Comparison of ENCODE assay signal across 14 mouse cellular contexts in genomic region chr6:87839797-87840341, GRCm38 (mm10). TPM values are rescaled to one million over a fixed set of nuclear protein-coding genes. Genes with fewer than 3 reads are reported as not detected.
A peak's percentile ranks its signal among the peaks of the same experiment; 100 is the strongest.
DNase-seq lines count a peak whose midpoint lies in the region; ATAC-seq and TF ChIP-seq lines count a peak whose summit lies in the region.
"Had no signal": no experiment of that assay in that cellular context is flagged by ENCODE, and none has a peak within 500 bp of the region (broad histone marks: within the 10 kb centered on the region; RNA-seq: fewer than 3 reads in every experiment).

No protein-coding gene starts in this region.

- 0 out of 2 replicates have a peak overlapping the region, but pooled peaks have one; percentile 97 for H3K27ac ChIP-seq in heart, embryonic 13.5 days (replicated peaks)
- H3K27ac ChIP-seq in lung, embryonic 16.5 days (ENCODE audit: low read length) = no peak overlapping the region
- H3K27ac ChIP-seq in lung, postnatal 0 days (ENCODE audit: low read length) = no peak overlapping the region
- H3K27ac ChIP-seq in embryonic facial prominence, embryonic 10.5 days (replicated peaks) = no peak overlapping the region
- H3K27ac ChIP-seq in liver, embryonic 15.5 days (replicated peaks) = peak overlapping the region; percentile 99

- no peak for DNase-seq in heart, adult 9 months (ENCODE audit: low spot score in 2 of 2)
- DNase-seq in lung, postnatal 0 days (ENCODE audit: low spot score) = no peak
- DNase-seq in embryonic facial prominence, embryonic 10.5 days (ENCODE audit: low spot score) = no peak
- no peak for DNase-seq in adrenal gland, postnatal 10 days
- DNase-seq: adrenal gland, postnatal 25 days; cerebellum, postnatal 25 days; thymus, postnatal 4 days had no signal

- peak overlapping the region; percentile 87 for H3K4me2 ChIP-seq in heart, embryonic 13.5 days
- H3K4me2 ChIP-seq in lung, embryonic 16.5 days (ENCODE audit: low read depth, low read length) = peak overlapping the region; percentile 84
- no peak overlapping the region for H3K4me2 ChIP-seq in lung, postnatal 0 days (replicated peaks; ENCODE audit: low read depth, low read length)
- H3K4me2 ChIP-seq in liver, embryonic 15.5 days = peak overlapping the region; percentile 90

- no peaks in the 10 kb centered on the region for H3K27me3 ChIP-seq in heart, embryonic 13.5 days (replicated peaks)
- no peaks in the 10 kb centered on the region for H3K27me3 ChIP-seq in lung, embryonic 16.5 days (ENCODE audit: control insufficient read depth, insufficient read depth, low read depth, low read length)
- no peaks in the 10 kb centered on the region for H3K27me3 ChIP-seq in lung, postnatal 0 days (replicated peaks; ENCODE audit: insufficient read depth, low read length)
- no peaks in the 10 kb centered on the region for H3K27me3 ChIP-seq in embryonic facial prominence, embryonic 10.5 days (replicated peaks; ENCODE audit: low read depth, poor library complexity, severe bottlenecking)
- no peaks in the 10 kb centered on the region for H3K27me3 ChIP-seq in liver, embryonic 15.5 days
- H3K27me3 ChIP-seq: hindbrain, embryonic 12.5 days had no signal

- peak overlapping the region; percentile 94; the same call in 1 of the 2 replicates for H3K9ac ChIP-seq in heart, embryonic 13.5 days
- H3K9ac ChIP-seq in lung, embryonic 16.5 days (ENCODE audit: low read length) = no peak overlapping the region
- H3K9ac ChIP-seq in lung, postnatal 0 days (replicated peaks; ENCODE audit: low read depth) = no peak overlapping the region
- peak overlapping the region; percentile 87 for H3K9ac ChIP-seq in liver, embryonic 15.5 days

- WGBS in heart, embryonic 13.5 days = 55% methylated on average over 11 of the region's 11 CpGs
- 52% methylated on average over 11 of the region's 11 CpGs for WGBS in lung, embryonic 16.5 days
- WGBS in lung, postnatal 0 days = 51% methylated on average over 11 of the region's 11 CpGs
- WGBS in embryonic facial prominence, embryonic 10.5 days = 67% methylated on average over 11 of the region's 11 CpGs
- WGBS in liver, embryonic 15.5 days (ENCODE audit: insufficient replicate concordance) = 47% methylated on average over 11 of the region's 11 CpGs

- H3K36me3 ChIP-seq in heart, embryonic 13.5 days = peaks cover 53% of the 10 kb centered on the region
- H3K36me3 ChIP-seq in lung, embryonic 16.5 days (ENCODE audit: control insufficient read depth, insufficient read depth, low read length) = peaks cover 27% of the 10 kb centered on the region
- H3K36me3 ChIP-seq in lung, postnatal 0 days (ENCODE audit: insufficient read depth, low read length) = peaks cover 19% of the 10 kb centered on the region
- peaks cover 54% of the 10 kb centered on the region for H3K36me3 ChIP-seq in embryonic facial prominence, embryonic 10.5 days (replicated peaks)
- peaks cover 52% of the 10 kb centered on the region for H3K36me3 ChIP-seq in liver, embryonic 15.5 days (replicated peaks)

- H3K4me3 ChIP-seq in heart, embryonic 13.5 days = peak overlapping the region; percentile 87; the same call in 1 of the 2 replicates
- no peak overlapping the region for H3K4me3 ChIP-seq in lung, embryonic 16.5 days (ENCODE audit: low read length)
- H3K4me3 ChIP-seq in lung, postnatal 0 days (ENCODE audit: low read depth, low read length) = no peak overlapping the region
- H3K4me3 ChIP-seq in embryonic facial prominence, embryonic 10.5 days = peak overlapping the region; percentile 93; the same call in 1 of the 2 replicates
- H3K4me3 ChIP-seq in liver, embryonic 15.5 days (replicated peaks) = peak overlapping the region; percentile 87

- no peak for TF ChIP-seq EP300 in lung, postnatal 0 days (IDR thresholded peaks at IDR 0.05)

- TF ChIP-seq CTCF in lung, postnatal 0 days (IDR thresholded peaks at IDR 0.05) = no peak

- no peaks in the 10 kb centered on the region for H3K9me3 ChIP-seq in heart, embryonic 13.5 days
- H3K9me3 ChIP-seq in lung, embryonic 16.5 days (ENCODE audit: control insufficient read depth, low read length) = no peaks in the 10 kb centered on the region
- no peaks in the 10 kb centered on the region for H3K9me3 ChIP-seq in lung, postnatal 0 days (ENCODE audit: low read length)
- H3K9me3 ChIP-seq in embryonic facial prominence, embryonic 10.5 days = no peaks in the 10 kb centered on the region
- no peaks in the 10 kb centered on the region for H3K9me3 ChIP-seq in liver, embryonic 15.5 days (replicated peaks)
- H3K9me3 ChIP-seq: G1E; hindbrain, embryonic 12.5 days had no signal

- H3K4me1 ChIP-seq in heart, embryonic 13.5 days = peaks cover 18% of the 10 kb centered on the region
- peaks cover 7% of the 10 kb centered on the region; the same call in 1 of the 2 replicates for H3K4me1 ChIP-seq in lung, embryonic 16.5 days (replicated peaks; ENCODE audit: control insufficient read depth, insufficient read depth, low read length)
- no peaks in the 10 kb centered on the region for H3K4me1 ChIP-seq in lung, postnatal 0 days (ENCODE audit: insufficient read depth, low read depth, low read length)
- peaks cover 15% of the 10 kb centered on the region for H3K4me1 ChIP-seq in embryonic facial prominence, embryonic 10.5 days
- peaks cover 35% of the 10 kb centered on the region for H3K4me1 ChIP-seq in liver, embryonic 15.5 days (replicated peaks)

- no peak for ATAC-seq in heart, embryonic 13.5 days (ENCODE audit: extremely low read depth, insufficient number of reproducible peaks, low FRiP score, low TSS enrichment)
- ATAC-seq in lung, embryonic 16.5 days (ENCODE audit: low read depth) = no peak
- no peak for ATAC-seq in lung, postnatal 0 days
- ATAC-seq in liver, embryonic 15.5 days (ENCODE audit: insufficient read depth) = no peak
- no peak for ATAC-seq in megakaryocyte progenitor cell, adult 5-6 weeks (replicated peaks; ENCODE audit: poor library complexity)
- ATAC-seq: forebrain, embryonic 16.5 days had no signal

RNA-seq across cellular contexts. Expression of gene Isy1, which starts 1.3 kb away (rescaled TPM):
- 22.1 and 25.4 TPM in 2 replicates for polyA plus RNA-seq in heart, embryonic 13.5 days (2015; fragmentation: Nextera tagmentation; extraction: Ambion mirVana)
- 33.8 and 47.6 TPM in 2 replicates for polyA plus RNA-seq in lung, embryonic 16.5 days (2015; fragmentation: Nextera tagmentation; extraction: Ambion mirVana)
- 21.4 and 24.1 TPM in 2 replicates for polyA plus RNA-seq in lung, postnatal 0 days (2015; fragmentation: Nextera tagmentation; extraction: Ambion mirVana)
- 69.4 and 69.8 TPM in 2 replicates for polyA plus RNA-seq in embryonic facial prominence, embryonic 10.5 days (2016; fragmentation: Nextera tagmentation; extraction: Ambion mirVana)
- 21.7 and 24.1 TPM in 2 replicates for polyA plus RNA-seq in liver, embryonic 15.5 days (2015; fragmentation: Nextera tagmentation; extraction: Ambion mirVana)
- total RNA-seq in adrenal gland, postnatal 10 days (2021) = 10 to 100 TPM; 32.3 to 34.9 TPM
- total RNA-seq in megakaryocyte progenitor cell, adult 5-6 weeks (2015) = 27.8 and 32.1 TPM in 2 replicates
- total RNA-seq in megakaryocyte progenitor cell, adult 5-6 weeks (2017) = 115 and 136 TPM in 2 replicates

RNA-seq across cellular contexts. Expression of gene Gm45140, which starts 4.3 kb away (rescaled TPM):
- 2.1 TPM in 2 replicates for polyA plus RNA-seq in heart, embryonic 13.5 days (2015; fragmentation: Nextera tagmentation; extraction: Ambion mirVana)
- 1.5 and 3.5 TPM in 2 replicates for polyA plus RNA-seq in lung, embryonic 16.5 days (2015; fragmentation: Nextera tagmentation; extraction: Ambion mirVana)
- 0.73 and 0.94 TPM in 2 replicates for polyA plus RNA-seq in lung, postnatal 0 days (2015; fragmentation: Nextera tagmentation; extraction: Ambion mirVana)
- polyA plus RNA-seq in embryonic facial prominence, embryonic 10.5 days (2016; fragmentation: Nextera tagmentation; extraction: Ambion mirVana) = 2.8 and 3.2 TPM in 2 replicates
- 3.0 and 4.1 TPM in 2 replicates for polyA plus RNA-seq in liver, embryonic 15.5 days (2015; fragmentation: Nextera tagmentation; extraction: Ambion mirVana)
- 1 to 10 TPM; 2.0 to 6.6 TPM for total RNA-seq in adrenal gland, postnatal 10 days (2021)
- 2.2 and 3.7 TPM in 2 replicates for total RNA-seq in megakaryocyte progenitor cell, adult 5-6 weeks (2015)
- total RNA-seq in megakaryocyte progenitor cell, adult 5-6 weeks (2017) = 17.4 and 19.9 TPM in 2 replicates

RNA-seq across cellular contexts. Expression of gene Cnbp, which starts 11.0 kb away (rescaled TPM):
- polyA plus RNA-seq in heart, embryonic 13.5 days (2015; fragmentation: Nextera tagmentation; extraction: Ambion mirVana) = 722 and 777 TPM in 2 replicates
- polyA plus RNA-seq in lung, embryonic 16.5 days (2015; fragmentation: Nextera tagmentation; extraction: Ambion mirVana) = 966 and 994 TPM in 2 replicates
- 565 and 604 TPM in 2 replicates for polyA plus RNA-seq in lung, postnatal 0 days (2015; fragmentation: Nextera tagmentation; extraction: Ambion mirVana)
- 1,409 and 1,454 TPM in 2 replicates for polyA plus RNA-seq in embryonic facial prominence, embryonic 10.5 days (2016; fragmentation: Nextera tagmentation; extraction: Ambion mirVana)
- polyA plus RNA-seq in liver, embryonic 15.5 days (2015; fragmentation: Nextera tagmentation; extraction: Ambion mirVana) = 526 and 529 TPM in 2 replicates
- 100 to 1,000 TPM; 395 to 399 TPM for total RNA-seq in adrenal gland, postnatal 10 days (2021)
- total RNA-seq in megakaryocyte progenitor cell, adult 5-6 weeks (2015) = 670 and 676 TPM in 2 replicates
- total RNA-seq in megakaryocyte progenitor cell, adult 5-6 weeks (2017) = 953 and 1,115 TPM in 2 replicates

RNA-seq across cellular contexts. Expression of gene Rab43, which starts 27.9 kb away (rescaled TPM):
- 6.6 and 7.5 TPM in 2 replicates for polyA plus RNA-seq in heart, embryonic 13.5 days (2015; fragmentation: Nextera tagmentation; extraction: Ambion mirVana)
- polyA plus RNA-seq in lung, embryonic 16.5 days (2015; fragmentation: Nextera tagmentation; extraction: Ambion mirVana) = 10.9 and 13.1 TPM in 2 replicates
- 13.5 and 15.1 TPM in 2 replicates for polyA plus RNA-seq in lung, postnatal 0 days (2015; fragmentation: Nextera tagmentation; extraction: Ambion mirVana)
- 4.1 and 5.5 TPM in 2 replicates for polyA plus RNA-seq in embryonic facial prominence, embryonic 10.5 days (2016; fragmentation: Nextera tagmentation; extraction: Ambion mirVana)
- polyA plus RNA-seq in liver, embryonic 15.5 days (2015; fragmentation: Nextera tagmentation; extraction: Ambion mirVana) = 33.2 and 44.8 TPM in 2 replicates
- total RNA-seq in adrenal gland, postnatal 10 days (2021) = 10 to 100 TPM; 30.4 to 46.1 TPM
- total RNA-seq in megakaryocyte progenitor cell, adult 5-6 weeks (2015) = 12.7 and 17.9 TPM in 2 replicates
- total RNA-seq in megakaryocyte progenitor cell, adult 5-6 weeks (2017) = 3.5 and 5.1 TPM in 2 replicates

RNA-seq across cellular contexts. Expression of gene Copg1, which starts 47.7 kb away (rescaled TPM):
- 120 TPM in 2 replicates for polyA plus RNA-seq in heart, embryonic 13.5 days (2015; fragmentation: Nextera tagmentation; extraction: Ambion mirVana)
- 166 TPM in 2 replicates for polyA plus RNA-seq in lung, embryonic 16.5 days (2015; fragmentation: Nextera tagmentation; extraction: Ambion mirVana)
- 72.2 and 75.4 TPM in 2 replicates for polyA plus RNA-seq in lung, postnatal 0 days (2015; fragmentation: Nextera tagmentation; extraction: Ambion mirVana)
- polyA plus RNA-seq in embryonic facial prominence, embryonic 10.5 days (2016; fragmentation: Nextera tagmentation; extraction: Ambion mirVana) = 157 and 159 TPM in 2 replicates
- polyA plus RNA-seq in liver, embryonic 15.5 days (2015; fragmentation: Nextera tagmentation; extraction: Ambion mirVana) = 56.2 and 61.2 TPM in 2 replicates
- 10 to 100 TPM; 86.9 to 90.3 TPM for total RNA-seq in adrenal gland, postnatal 10 days (2021)
- 40.1 and 43.2 TPM in 2 replicates for total RNA-seq in megakaryocyte progenitor cell, adult 5-6 weeks (2015)
- 67.2 and 75.4 TPM in 2 replicates for total RNA-seq in megakaryocyte progenitor cell, adult 5-6 weeks (2017)

Comparison
In these comparisons a context has a peak if more than half of its experiments do, and no peak if none do; other contexts are left out.
1. H3K27ac ChIP-seq: peak in heart, embryonic 13.5 days (single experiment) and liver, embryonic 15.5 days (single experiment); none in lung, embryonic 16.5 days (single experiment), lung, postnatal 0 days (single experiment) and embryonic facial prominence, embryonic 10.5 days (single experiment).
2. H3K4me3 ChIP-seq: peak in heart, embryonic 13.5 days (single experiment), embryonic facial prominence, embryonic 10.5 days (single experiment) and liver, embryonic 15.5 days (single experiment); none in lung, embryonic 16.5 days (single experiment) and lung, postnatal 0 days (single experiment).
3. H3K9ac ChIP-seq: peak in heart, embryonic 13.5 days (single experiment) and liver, embryonic 15.5 days (single experiment); none in lung, embryonic 16.5 days (single experiment) and lung, postnatal 0 days (single experiment).